Mouse (Mus musculus) embryonic facial prominence, embryonic 10.5 days (tissue): ENCODE results near the gene Tk1. TPM values are rescaled to one million over a fixed set of nuclear protein-coding genes. Genes with fewer than 3 reads are reported as not detected.
"Not testable (repeated sequence)": the region's sequence is repeated elsewhere in the genome, so short reads cannot be mapped to it uniquely, and the experiment has no call there.

Source experiments
- DNase-seq: peaks from one replicate; pipeline ENCODE4 v3.0.0-alpha.2; 2017; ENCODE audit warnings: low spot score
- H3K27ac ChIP-seq: fragments of 300-500 bp; sonication (generic); replicated peaks from 2 replicates; pipeline ENCODE4 v1.5.1; 2016; ENCODE audit warnings: mild to moderate bottlenecking
- H3K27me3 ChIP-seq: fragments of 300-500 bp; sonication (generic); replicated peaks from 2 replicates; pipeline ENCODE4 v1.6.1; 2016; ENCODE audit warnings: low read depth, mild to moderate bottlenecking; ENCODE audit not compliant: poor library complexity, severe bottlenecking
- H3K36me3 ChIP-seq: fragments of 300-500 bp; sonication (generic); replicated peaks from 2 replicates; pipeline ENCODE4 v1.6.1; 2016; ENCODE audit warnings: mild to moderate bottlenecking, moderate library complexity
- H3K4me1 ChIP-seq: fragments of 300-500 bp; sonication (generic); 2 replicates; pipeline ENCODE4 v1.6.1; 2016
- H3K4me3 ChIP-seq: fragments of 300-500 bp; sonication (generic); 2 replicates; pipeline ENCODE4 v1.5.1; 2016; ENCODE audit warnings: mild to moderate bottlenecking, moderate library complexity
- H3K9me3 ChIP-seq: fragments of 300-500 bp; sonication (generic); 2 replicates; pipeline ENCODE4 v1.6.1; 2016; ENCODE audit warnings: mild to moderate bottlenecking
- WGBS: fragments of 180-500 bp; shearing (Covaris S2); methylation state at CpG from one replicate; pipeline ENCODE4 v1.1.7; 2016; 5-methylcytosine and 5-hydroxymethylcytosine counted together
- polyA plus RNA-seq: library from polyadenylated mRNA; unstranded; fragments of >200 nt; fragmentation: Nextera tagmentation; extraction: Ambion mirVana; gene quantifications from 2 replicates; pipeline ENCODE4 v1.2.1, GENCODE M21; 2016

Gene Tk1
- polyA plus RNA-seq, 1 experiment from 2014 or later: 161 TPM

GRCm38 (mm10) chr11:117792281-117792888 is 33.5 kb downstream of the Tk1 start:
- H3K9me3 ChIP-seq: no peaks in the 10 kb centered on the region
- H3K27ac ChIP-seq: peak overlapping the region; percentile 57
- H3K4me3 ChIP-seq: peak overlapping the region; percentile 46
- peaks cover 40% of the 10 kb centered on the region for H3K4me1 ChIP-seq
- 6% methylated on average over 22 of the region's 22 CpGs for whole genome bisulfite sequencing
- DNase-seq: peak; percentile 70
- peaks cover 38% of the 10 kb centered on the region for H3K27me3 ChIP-seq
- no peaks in the 10 kb centered on the region for H3K36me3 ChIP-seq

- no peak for DNase-seq
- peaks cover 38% of the 10 kb centered on the region for H3K27me3 ChIP-seq
- H3K36me3 ChIP-seq: no peaks in the 10 kb centered on the region
- no peak overlapping the region for H3K27ac ChIP-seq
- H3K4me3 ChIP-seq: no peak overlapping the region
- WGBS: 82% methylated on average over 9 of the region's 9 CpGs
- H3K9me3 ChIP-seq: no peaks in the 10 kb centered on the region
- H3K4me1 ChIP-seq: peaks cover 35% of the 10 kb centered on the region
Observed at GRCm38 (mm10) chr11:117791441-117791761, 34.5 kb downstream of the Tk1 start.

GRCm38 (mm10) chr11:117790703-117791440 is 35.0 kb downstream of the Tk1 start:
- Histone ChIP-seq H3K27me3 (peaks cover 39% of the 10 kb centered on the region), H3K27ac (peak overlapping the region; percentile 25; the same call in 1 of the 2 replicates), H3K4me1 (peaks cover 32% of the 10 kb centered on the region), H3K4me3 (peak overlapping the region; percentile 40), H3K9me3 (no peaks in the 10 kb centered on the region), H3K36me3 (no peaks in the 10 kb centered on the region)
- WGBS: 26% methylated on average over 23 of the region's 23 CpGs
- no peak for DNase-seq

- no peaks in the 10 kb centered on the region for H3K9me3 ChIP-seq
- peaks cover 32% of the 10 kb centered on the region for H3K4me1 ChIP-seq
- no peaks in the 10 kb centered on the region for H3K36me3 ChIP-seq
- peaks cover 45% of the 10 kb centered on the region for H3K27me3 ChIP-seq
- H3K4me3 ChIP-seq: peak overlapping the region; percentile 40
- 6% methylated on average over 14 of the region's 14 CpGs for WGBS
- peak overlapping the region; percentile 25; the same call in 1 of the 2 replicates for H3K27ac ChIP-seq
- DNase-seq: peak; percentile 78
Observed at GRCm38 (mm10) chr11:117790286-117790685, 35.6 kb downstream of the Tk1 start.

GRCm38 (mm10) chr11:117788481-117788880 is 37.4 kb downstream of the Tk1 start:
- Histone ChIP-seq H3K4me1 (peaks cover 29% of the 10 kb centered on the region), H3K27me3 (peaks cover 62% of the 10 kb centered on the region)
- not testable (repeated sequence) for DNase-seq, H3K9me3 ChIP-seq, H3K36me3 ChIP-seq, H3K4me3 ChIP-seq, H3K27ac ChIP-seq
- 78% methylated on average over 7 of the region's 7 CpGs for WGBS

- peaks cover 64% of the 10 kb centered on the region for H3K27me3 ChIP-seq
- WGBS: 7% methylated on average over 10 of the region's 10 CpGs
- peak; percentile 73 for DNase-seq
- no peaks in the 10 kb centered on the region for H3K9me3 ChIP-seq
- 0 out of 2 replicates have a peak overlapping the region, but pooled peaks have one; percentile 25 for H3K27ac ChIP-seq
- no peak overlapping the region for H3K4me3 ChIP-seq
- H3K36me3 ChIP-seq: no peaks in the 10 kb centered on the region
- H3K4me1 ChIP-seq: peaks cover 38% of the 10 kb centered on the region
Observed at GRCm38 (mm10) chr11:117786294-117786693, 39.6 kb downstream of the Tk1 start.

- Histone ChIP-seq H3K4me1 (peaks cover 50% of the 10 kb centered on the region), H3K27me3 (peaks cover 62% of the 10 kb centered on the region), H3K9me3 (no peaks in the 10 kb centered on the region), H3K27ac (peak overlapping the region; percentile 71), H3K36me3 (no peaks in the 10 kb centered on the region), H3K4me3 (peak overlapping the region; percentile 56)
- DNase-seq: peak; percentile 49
- 28% methylated on average over 10 of the region's 10 CpGs for WGBS
Observed at GRCm38 (mm10) chr11:117783683-117784309, 42.1 kb downstream of the Tk1 start.

GRCm38 (mm10) chr11:117783089-117783488 is 42.8 kb downstream of the Tk1 start:
- Histone ChIP-seq H3K9me3 (no peaks in the 10 kb centered on the region), H3K27me3 (peaks cover 62% of the 10 kb centered on the region), H3K4me3 (peak overlapping the region; percentile 56), H3K36me3 (no peaks in the 10 kb centered on the region), H3K4me1 (peaks cover 57% of the 10 kb centered on the region), H3K27ac (peak overlapping the region; percentile 71)
- 3% methylated on average over 31 of the region's 31 CpGs for WGBS
- peak; percentile 82 for DNase-seq

- Histone ChIP-seq H3K36me3 (peaks cover under 1% of the 10 kb centered on the region; the same call in 1 of the 2 replicates), H3K9me3 (no peaks in the 10 kb centered on the region), H3K27me3 (peaks cover 62% of the 10 kb centered on the region), H3K4me1 (peaks cover 60% of the 10 kb centered on the region), H3K4me3 (peak overlapping the region; percentile 56), H3K27ac (peak overlapping the region; percentile 71)
- DNase-seq: no peak
- 46% methylated on average over 9 of the region's 9 CpGs for WGBS
Observed at GRCm38 (mm10) chr11:117782705-117783034, 43.2 kb downstream of the Tk1 start.

- Histone ChIP-seq H3K4me3 (peak within 1 kb of the TSS; percentile 61), H3K27ac (peak within 1 kb of the TSS; percentile 71), H3K27me3 (peaks cover 62% of the 10 kb centered on the region), H3K36me3 (peaks cover 6% of the 10 kb centered on the region; the same call in 1 of the 2 replicates), H3K9me3 (no peaks in the 10 kb centered on the region), H3K4me1 (peaks cover 64% of the 10 kb centered on the region)
- peak; percentile 24 for DNase-seq
- 36% methylated on average over 24 of the region's 24 CpGs for WGBS
Observed at GRCm38 (mm10) chr11:117781993-117782704, 43.7 kb downstream of the Tk1 start, which contains the start of the genes Tmc8 and Tmc6. Gene Tmc8, plus strand, starts transcription at chr11:117782076. Gene Tmc6, minus strand, starts transcription at chr11:117782198.

GRCm38 (mm10) chr11:117781199-117781821 is 44.6 kb downstream of the Tk1 start:
- Histone ChIP-seq H3K9me3 (no peaks in the 10 kb centered on the region), H3K27me3 (peaks cover 62% of the 10 kb centered on the region), H3K4me3 (peak overlapping the region; percentile 61), H3K27ac (peak overlapping the region; percentile 71), H3K36me3 (peaks cover 12% of the 10 kb centered on the region; the same call in 1 of the 2 replicates), H3K4me1 (peaks cover 64% of the 10 kb centered on the region)
- 15% methylated on average over 18 of the region's 18 CpGs for WGBS
- no peak for DNase-seq
